Mouse (Mus musculus): ENCODE results near the gene Shf.

DNA sequence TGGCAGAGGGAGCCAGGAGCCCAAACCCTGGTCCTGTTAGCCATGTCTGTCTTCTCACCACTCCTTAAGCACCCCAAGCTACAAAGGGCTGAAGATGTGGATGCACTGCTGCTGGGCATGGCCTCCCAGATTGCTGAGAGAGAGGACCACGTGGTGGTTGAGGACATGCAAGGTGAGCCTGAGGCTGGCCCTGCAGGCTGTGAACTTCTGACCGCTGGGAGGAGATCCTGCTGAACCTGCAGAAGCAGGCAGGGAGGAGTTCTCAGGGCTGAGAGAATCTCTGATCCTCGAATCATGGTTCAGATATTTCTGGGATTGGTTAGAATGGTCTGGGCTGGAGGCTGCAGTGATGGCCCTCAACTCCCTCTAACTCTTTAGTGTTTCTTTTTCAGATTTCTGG, 45.0 kb downstream of the Shf start:
- no peak for TF ChIP-seq CTCF (IDR thresholded peaks at IDR 0.05; ENCODE audit: low read depth, low read length)
- no peak for TF ChIP-seq POLR2A (IDR thresholded peaks at IDR 0.05; ENCODE audit: extremely low read depth, insufficient read depth, low read length)
